Mouse (Mus musculus): ENCODE data around the gene Itgb7.

Gene Itgb7

DNA sequence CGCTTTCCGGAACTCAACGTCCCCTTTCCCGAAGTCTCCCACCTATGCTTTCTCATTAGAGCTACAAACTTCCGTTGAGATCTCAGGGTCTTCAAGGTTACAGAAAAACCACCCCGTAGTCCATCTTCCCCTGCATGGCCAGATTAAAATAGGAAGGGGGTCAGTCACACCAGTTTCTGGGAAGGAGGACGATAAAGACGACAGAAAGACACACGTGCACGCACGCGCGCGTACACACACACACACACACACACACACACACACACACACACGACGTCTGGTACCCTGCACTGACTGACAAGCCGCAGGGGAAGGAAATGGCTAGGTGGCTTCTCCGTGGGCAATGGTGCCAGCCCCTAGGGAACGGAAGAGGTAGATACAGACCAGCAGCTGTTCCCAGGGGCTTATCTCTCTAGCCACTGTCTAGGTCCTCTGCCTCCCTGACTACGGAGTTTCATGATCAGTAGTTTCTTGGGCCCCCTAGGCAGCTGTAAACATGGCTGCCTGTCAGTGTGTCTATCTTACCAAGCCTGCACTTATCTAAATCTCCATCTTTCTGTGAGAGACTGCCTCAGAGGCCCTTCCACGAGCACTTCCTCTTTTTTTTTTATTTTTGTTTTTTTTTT, 6.6 kb downstream of the Itgb7 start:
- peak; percentile 72 to 80 for DNase-seq

DNA sequence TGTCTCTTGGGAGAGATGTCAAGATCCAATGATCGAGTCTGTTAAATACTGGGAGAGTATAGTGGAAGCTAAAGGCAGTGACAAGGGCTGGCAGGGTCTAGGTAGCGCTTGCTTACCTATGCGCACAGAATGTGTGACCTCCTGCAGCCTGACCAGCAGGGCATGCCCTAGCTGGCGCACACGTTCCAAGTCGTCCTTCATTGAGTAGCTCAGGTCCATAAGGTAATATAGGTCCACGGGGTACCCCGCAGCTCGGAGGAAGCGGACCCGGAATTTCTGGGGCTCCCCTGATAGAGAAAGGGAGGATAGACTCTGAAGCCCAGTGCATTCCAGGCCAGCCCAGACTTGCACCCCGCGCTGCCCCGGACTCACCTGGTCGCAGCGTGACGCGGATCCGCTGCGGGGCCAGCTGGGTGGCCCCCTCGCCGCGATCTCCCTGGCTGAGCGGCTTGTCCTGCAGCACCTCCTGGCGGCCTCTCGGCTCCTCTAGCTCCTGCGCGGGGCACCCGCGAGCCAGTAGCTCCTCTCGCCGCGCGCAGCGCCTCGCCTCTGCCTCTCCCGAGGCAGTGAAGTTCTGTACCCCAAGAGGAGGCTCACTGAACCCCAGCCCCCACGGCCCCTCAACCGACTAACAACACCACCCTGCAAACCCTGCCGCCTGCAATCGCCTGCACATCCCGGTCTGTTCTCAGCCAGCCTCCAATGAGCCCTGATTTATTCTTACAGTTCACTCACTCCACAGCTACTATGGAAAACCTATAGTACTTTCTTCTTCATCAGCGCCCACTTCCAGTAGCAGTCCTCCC, 7.4 kb downstream of the Itgb7 start:
- peak; percentile 76 to 85 for DNase-seq

DNA sequence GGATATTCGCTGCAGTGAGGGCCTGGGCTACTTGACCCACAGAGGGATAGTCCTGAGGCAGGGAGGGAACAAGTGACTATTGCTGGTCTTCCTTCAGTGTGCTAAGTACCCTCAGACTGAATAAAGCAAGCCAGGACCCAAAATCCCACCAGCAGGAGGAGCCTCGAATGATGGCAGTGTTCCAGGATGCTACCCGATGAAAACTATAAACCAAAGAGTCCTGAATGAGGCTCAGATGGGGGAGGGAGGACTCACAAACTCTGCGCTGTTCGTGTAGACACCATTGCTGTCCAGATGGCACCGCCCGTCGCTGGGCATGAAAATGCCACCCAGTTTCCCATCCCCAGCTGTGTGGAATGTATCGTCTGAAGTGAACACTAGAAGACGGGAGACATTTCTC, 9.4 kb downstream of the Itgb7 start:
- no peak for DNase-seq

DNA sequence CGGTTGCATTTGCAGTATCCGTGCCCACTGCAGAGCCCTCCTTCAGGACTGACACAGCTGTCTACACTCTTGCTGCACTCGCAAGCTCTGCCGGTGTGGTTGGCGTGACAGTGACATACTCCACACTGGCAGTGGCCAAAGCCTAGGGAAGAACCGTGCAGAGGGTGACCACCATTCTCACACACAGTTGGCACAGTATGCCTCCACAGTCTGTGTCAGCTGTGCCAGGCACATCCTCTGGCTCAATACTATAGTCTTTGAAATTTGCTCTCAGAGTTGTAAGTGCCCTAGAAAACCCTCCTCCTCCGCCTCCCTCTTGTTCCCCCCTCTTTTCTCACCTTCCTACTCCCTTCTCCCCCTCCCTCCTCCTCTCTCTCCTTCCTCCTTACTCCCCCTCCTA, 14.4 kb downstream of the Itgb7 start:
- DNase-seq = no peak

DNA sequence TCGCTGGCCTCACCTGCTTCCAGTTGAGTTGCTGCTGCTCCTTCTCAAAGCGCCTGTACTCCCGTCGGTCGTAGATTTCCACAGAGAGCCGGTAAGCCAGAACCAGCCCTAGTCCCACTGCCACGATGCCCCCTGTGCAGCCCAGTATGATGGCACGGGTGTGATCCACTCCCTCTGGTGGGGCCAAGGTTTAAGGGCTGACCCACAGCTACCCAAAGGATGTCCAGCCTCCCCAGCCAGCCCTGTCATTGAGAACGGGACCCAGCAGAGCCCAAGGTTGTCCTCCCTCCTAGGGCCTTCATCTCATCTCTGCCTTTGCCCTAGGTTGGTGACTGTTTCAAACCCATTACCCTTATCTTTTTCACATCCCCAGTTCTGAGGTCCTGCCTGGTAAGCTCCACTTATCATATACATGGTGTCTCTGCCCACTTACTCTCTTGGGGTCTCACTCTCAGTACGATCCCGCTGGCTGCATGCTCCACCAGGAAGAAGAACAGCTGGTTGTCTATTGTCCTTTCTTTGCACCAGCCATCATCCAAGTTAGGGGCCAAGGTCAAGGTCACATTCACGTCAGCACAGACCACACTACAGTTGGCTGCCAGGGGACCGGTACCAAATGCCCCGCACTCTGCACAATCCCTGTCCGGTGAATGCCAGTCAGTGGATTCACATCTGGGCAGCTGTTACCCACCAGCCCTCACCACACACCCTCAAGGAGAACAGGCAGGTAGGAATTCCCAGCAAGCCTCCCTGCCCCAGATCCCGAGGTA, 15.1 kb downstream of the Itgb7 start:
- no peak for DNase-seq

DNA sequence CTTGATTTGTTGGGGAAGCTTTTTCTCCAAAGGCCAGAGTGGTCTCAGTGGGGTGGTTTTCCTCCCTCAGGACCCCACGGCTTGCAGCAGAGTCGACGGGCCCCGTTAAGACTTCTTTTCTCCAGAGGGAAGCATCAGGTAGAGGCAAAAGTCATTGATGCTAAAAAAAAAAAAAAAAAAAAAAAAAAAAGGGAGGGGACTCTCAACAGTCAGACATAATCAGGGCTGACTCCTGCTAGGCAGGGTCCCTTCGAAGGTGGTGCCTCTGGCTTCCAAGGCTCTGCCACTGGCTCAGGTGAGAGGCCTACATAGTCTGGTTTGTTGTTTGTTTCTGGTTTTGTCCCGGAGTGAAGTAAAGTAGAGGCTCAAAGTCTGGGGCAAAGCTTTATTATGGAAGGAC, 16.1 kb downstream of the Itgb7 start:
- DNase-seq = no peak

DNA sequence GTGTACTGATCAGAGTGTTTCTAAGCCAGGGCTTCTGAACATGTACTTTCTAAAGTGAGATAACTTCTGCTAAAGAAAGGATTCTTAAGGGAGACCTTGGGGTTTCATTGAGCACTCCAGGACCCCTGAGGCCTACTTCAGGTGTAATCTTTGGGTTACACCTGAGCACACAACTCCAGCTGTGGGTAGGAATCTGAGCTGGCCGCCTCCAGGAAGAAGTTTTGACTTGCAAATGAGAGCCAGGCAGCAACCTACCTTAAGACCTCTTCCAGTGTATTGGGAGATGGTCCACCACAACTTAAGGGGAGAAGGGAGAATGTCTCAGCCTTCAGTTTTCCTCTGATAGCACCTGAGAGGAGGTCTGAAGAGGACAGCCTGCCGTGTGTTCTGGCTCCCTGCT, 17.6 kb downstream of the Itgb7 start:
- no peak for DNase-seq

DNA sequence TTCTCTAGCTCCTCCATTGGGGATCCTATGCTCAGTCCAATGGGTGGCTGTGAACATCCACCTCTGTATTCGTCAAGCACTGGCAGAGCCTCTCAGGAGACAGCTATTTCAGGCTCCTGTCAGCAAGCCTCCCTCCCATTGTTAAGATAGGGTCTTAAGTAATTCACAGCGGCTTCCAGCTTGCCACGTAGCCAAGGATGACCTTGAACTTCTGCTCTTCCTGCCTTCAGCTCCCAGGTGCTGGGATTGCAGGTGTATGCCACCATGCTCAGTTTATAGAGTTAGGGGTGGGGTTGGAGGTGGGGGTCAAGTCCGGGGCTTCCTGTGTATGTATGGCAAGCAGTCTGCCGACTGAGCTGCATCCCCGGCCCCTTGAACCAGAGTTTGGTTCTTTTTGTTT, 19.8 kb downstream of the Itgb7 start:
- DNase-seq = no peak

DNA sequence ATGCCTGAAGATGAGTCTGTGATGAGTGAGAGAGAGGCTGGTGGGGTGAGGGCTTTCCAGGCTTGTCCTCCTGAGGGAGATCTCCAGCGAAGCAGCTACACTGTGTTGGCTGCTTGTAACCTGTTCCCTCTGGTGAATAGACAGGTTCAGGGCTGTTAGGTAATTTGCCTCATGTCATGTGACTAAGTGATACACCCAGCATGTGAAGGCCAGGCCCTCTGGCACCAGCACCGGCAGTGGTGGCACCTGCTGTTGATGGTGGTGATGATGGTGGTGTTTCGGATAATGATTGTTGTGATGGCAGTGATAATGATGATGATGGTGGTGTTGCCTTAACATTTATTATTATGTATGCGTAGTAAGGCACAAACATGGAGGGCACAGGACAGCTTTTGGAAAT, 20.9 kb downstream of the Itgb7 start:
- no peak for DNase-seq

DNA sequence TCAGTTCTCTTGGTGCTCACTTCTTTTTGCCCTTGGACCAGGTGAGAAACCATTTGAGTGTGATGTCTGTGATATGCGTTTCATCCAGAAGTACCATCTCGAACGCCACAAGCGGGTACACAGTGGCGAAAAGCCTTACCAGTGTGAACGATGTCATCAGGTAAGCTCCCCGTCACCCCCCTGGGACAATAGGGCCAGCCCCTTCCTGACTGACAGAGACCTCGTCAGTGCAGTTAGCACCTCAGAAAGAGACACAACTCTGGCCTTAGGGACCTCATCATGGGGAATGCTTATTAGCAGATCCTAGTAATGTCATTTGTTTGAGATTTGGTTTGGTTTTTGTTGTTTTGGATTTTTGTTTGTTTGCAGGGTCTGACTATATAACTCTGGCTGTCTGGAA, 22.6 kb downstream of the Itgb7 start:
- DNase-seq = no peak

DNA sequence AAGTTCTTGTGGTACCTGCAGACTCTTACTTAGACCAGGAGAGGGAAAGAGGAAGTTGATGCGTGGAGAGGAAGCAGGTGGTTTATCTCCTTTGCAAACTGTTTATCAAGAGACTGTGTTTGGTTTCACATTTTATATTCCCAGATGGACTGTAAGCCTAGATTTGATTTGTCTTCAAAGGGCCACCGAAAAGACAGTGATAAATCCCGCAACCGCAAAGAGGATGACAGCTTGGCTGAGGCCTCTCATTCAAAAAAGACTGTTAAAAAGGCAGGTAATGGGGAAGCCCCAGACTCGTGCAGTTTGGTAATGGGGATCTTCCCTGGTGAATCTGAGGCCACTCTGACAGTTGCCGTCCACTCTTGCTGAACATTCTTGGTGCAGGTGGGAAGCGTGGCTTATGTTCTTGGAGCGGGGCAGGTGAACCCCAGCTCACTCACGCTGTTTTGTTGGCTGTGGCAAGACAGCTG, 23.6 kb downstream of the Itgb7 start:
- peak in 1 of 2 experiments; percentile 41 for DNase-seq

DNA sequence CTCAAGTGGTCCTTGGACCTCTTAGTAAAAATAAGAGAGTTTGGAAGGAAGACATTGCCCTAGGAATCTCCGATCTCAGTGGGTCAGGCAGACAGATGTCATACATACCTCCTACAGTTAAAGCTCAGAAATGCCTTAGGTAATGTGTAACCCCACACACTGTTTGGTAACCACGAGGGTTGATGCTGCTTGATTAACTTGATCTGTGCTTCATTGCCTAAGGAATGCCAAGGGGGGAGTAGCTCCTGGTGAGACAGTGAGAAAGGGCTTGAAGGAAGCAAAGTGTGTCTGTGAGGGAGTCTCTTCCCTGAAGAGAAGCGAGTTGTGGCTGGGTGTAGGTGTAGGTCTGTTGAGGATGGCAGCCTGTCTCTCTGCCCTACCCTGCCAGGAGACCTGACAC, 24.4 kb downstream of the Itgb7 start:
- DNase-seq = no peak

DNA sequence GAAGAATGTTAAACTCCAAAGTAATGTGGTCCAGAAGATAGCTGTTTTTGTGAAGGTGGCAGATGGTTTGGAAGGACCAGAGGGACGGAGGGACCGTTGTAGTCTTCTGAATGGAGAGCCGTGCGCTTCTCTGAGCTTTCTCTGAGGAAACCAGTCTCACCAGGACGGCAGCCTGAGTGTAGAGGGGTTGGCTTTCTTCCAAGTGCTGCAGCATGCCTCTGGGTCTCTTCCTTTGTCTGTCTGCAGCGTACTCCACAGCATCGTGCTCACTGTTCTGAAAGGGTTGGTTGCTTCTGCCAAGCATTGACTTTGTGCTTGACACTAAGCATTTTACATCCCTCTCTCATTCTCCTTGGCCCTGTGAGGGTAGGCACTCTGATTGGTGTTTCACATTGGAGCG, 26.0 kb downstream of the Itgb7 start:
- no peak for DNase-seq

DNA sequence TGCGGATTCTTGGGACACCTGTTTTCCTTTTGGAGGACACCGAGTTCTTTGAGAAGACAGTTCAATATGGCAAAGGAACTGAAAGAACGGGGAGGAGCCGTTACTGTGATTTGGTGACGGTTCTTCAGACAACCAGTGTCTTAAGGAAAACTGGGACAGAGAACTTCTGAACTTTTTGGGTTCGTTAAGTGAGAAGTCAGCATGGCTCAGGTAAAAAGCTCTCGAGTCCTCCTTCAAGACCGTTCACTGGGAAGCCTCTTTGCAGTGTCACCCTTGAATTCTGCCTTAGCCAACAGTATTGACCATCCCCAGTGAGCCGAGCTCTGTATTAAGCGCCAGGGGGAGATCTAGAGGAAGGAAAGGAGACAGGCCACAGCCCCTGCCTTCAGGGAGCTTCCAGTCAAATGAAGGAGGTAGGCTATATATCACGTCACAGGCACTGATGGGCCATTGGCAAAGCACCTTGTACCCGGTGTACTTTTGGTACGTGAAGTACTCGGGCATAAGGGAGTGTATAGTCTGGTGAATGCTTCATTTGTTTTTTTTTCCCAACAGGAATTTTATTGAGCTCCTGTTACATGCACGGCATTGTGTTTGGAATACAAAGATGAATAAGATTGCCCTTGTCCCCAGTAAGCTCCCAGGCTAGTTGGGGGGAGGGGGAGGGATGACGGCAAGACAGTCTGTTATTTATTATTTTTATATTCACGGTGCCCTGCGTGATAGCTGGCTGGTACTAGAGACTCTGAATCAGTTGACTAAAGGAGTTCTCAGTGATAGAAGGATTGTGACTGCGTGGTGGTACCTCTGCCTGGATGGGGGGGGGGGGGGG, 26.9 kb downstream of the Itgb7 start, which contains the start of gene Csad:
Gene Csad (minus strand): TSS at position 51 of the 832 bp plus-strand sequence.
- DNase-seq = no peak

DNA sequence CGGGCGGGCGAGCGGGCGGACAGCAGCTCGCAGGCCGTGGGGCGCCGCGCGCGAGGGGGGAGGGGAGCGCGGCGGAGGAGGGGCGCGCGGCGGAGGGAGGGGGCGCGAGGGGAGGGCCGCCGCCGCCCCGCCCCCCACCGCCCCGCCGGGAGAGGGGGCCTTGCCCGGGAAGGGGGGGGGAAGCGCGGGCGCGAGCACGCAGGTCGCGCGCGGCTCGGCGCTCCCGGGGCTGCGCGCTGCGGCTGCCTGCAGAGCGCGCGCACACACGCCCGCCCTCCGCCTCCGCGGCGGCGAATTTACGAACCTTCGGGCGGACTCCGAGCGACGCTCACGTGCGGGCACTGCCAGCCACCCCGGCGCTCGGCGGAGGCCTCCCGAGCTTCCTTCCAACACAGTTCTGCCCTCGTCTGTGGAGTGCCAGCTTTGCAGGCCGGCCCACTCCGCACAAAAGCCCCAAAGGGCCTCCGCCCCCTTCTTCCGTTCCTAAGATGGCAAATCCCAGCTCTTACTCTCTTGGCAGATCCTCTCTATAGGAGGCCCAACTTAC, 27.8 kb downstream of the Itgb7 start:
- DNase-seq = peak; percentile 59 to 68

DNA sequence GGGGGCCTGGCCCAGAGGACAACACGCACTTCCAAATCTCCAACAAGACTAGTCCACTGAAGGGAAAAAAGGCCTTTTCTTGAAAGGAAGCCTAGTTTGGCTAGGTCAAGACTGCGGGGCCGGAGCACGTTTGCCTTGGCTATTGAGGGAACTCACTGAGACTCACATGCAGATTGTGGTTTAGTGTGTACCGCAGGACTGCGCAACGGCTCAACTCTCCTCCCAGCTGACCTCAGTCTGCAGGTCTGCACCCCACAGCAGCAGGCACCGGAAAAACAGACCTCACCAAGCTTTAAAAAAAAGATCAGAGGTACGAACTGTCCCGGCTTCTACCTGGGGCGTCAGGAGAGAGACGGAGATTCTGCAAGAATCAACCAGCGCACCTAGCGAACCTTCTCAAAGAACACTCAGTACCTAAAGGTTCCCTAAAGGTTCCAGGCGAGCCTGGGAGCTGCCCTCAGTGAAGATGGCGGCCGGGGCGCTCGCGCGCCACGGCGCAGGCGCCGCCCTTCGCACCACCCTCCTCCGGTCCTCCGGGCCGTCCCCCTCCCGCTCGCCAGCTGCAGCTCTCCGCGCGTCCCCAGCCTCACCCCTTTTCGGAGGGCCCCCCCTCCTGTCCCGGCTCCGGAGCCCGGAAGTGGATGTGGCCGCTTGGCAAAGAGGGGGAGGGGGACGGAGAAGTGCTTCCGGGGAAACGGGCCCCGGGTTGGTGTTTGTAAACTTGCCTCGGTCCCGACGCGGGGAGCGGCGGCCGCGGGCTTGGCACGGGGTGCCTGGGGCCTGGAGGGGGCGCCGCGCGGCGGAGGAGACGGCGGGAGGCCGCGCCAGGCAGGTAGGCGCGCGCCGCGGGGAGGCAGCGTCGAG, 28.5 kb downstream of the Itgb7 start, which contains the start of gene Zfp740:
Gene Zfp740 (plus strand): TSS at position 279 of the 864 bp plus-strand sequence.
- peak; percentile 91 to 95 for DNase-seq

DNA sequence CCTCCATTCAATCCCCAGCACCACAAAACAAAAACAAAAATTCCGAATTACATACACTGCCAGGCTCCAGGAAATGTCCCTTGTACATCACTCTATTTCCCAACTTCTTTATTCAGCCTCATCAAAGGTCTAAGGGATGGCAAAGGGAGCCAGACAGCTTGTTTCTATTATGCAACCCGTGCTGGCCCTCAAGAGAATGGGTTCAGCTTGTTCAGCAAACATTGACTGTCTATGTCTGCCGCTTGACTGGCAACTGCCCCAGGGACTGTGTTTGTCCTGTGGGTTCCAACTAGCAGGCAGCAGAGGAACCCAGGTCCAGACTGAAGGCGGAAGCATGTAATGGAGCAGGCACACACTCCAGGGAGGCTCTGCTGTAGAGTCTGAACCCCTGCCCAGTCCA, 32.9 kb downstream of the Itgb7 start:
- no peak for DNase-seq

DNA sequence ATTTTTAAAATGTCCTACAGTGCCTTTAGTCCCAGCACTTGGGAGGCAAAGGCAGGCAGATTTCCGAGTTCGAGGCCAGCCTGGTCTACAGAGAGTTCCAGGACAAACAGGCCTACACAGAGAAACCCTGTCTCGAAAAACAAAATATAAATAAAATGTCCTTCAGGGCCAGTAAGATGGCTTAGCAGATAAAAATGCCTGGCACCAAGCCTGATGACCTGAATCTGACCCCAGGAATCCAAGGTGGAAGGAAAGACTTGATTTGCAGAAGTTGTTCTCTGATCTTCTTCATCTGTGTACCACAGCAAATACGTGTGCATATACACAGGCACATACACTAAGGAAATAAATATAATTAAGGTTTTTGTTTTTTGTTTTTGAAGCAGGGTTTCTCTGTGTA, 36.4 kb downstream of the Itgb7 start:
- DNase-seq = no peak

DNA sequence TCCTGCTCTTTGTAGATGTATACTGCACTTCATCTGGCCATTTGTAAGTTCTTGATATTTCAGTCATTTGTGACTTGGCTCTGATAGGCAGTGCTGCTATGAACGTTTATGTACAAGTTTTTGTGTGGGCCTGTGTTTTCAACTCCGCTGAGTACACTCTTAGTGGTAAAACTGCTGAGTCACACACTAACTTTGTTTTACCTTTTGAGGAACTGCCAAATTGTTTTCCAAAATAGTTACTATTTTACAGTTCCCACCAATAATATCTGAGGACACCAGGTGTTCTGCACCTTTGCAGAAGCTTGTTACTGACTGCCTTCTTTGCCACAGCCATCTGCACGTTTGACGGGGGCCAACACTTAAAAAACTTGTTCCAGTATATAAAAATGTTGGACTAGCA, 37.3 kb downstream of the Itgb7 start:
- no peak for DNase-seq

DNA sequence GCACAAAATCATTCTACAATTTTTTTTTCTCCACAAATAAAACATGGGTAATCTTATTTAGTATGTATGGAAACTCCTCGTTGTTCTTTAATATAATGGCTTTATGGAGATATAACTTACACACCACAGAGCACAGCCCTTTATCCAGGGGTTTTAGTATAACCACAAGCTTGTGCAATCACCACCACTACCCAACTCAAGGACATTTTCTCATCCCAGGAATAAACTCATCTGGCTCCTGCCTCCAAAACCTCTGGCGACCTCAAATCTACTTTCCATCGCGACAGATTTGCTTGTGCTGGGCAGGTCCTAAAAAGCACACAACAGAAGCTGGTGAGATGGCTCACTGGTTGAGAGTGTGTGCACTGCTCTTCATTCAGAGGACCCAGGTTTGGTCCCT, 38.1 kb downstream of the Itgb7 start:
- no peak for DNase-seq

DNA sequence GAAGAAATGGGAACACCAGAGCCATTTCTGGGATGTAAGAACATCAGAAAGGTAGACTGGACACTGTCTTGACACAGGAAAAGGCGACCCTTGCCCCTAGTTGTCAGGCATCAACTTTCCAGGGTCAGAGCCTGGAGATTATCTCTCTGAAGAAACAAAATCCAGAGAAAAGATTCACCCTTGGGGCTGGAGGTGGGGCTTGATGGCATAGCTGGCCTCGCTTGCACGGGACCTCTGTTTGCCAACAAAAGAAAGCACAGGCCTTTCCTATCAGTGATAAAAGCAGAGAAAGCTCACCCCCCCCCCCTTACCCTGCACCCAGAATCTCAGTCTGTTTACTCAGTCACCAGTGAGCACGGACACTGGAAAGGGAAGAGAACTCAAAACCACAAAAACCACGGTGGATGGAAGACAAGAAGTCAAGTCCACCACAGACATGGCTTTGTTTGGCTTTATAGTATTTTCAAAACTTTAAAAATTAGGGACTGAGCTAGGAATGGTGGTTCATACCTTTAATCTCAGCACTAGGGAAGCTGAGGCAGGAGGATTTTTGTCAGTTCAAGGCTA, 38.8 kb downstream of the Itgb7 start:
- no peak for DNase-seq
